In genomic region chr11:113494021-113494546, GRCm38 (mm10) we compare ENCODE assay signal across 27 mouse cellular contexts.
"Had no signal": no experiment of that assay in that cellular context is flagged by ENCODE, and none has a peak within 500 bp of the region (broad histone marks: within the 10 kb centered on the region; RNA-seq: fewer than 3 reads in every experiment).

No protein-coding gene starts in this region.

- H3K4me3 ChIP-seq: gastrocnemius, adult 2 months; heart, embryonic 10.5 days; heart, embryonic 12.5 days; hindbrain, embryonic 10.5 days; hindbrain, embryonic 12.5 days; hindbrain, embryonic 15.5 days; intestine, embryonic 15.5 days; kidney, embryonic 15.5 days; limb, embryonic 10.5 days; limb, embryonic 12.5 days; liver, embryonic 12.5 days had no signal

- H3K27me3 ChIP-seq: heart, embryonic 12.5 days; hindbrain, embryonic 12.5 days; hindbrain, embryonic 15.5 days; intestine, embryonic 15.5 days; kidney, embryonic 15.5 days; limb, embryonic 12.5 days; liver, embryonic 12.5 days had no signal

- H3K9ac ChIP-seq: heart, embryonic 12.5 days; hindbrain, embryonic 12.5 days; hindbrain, embryonic 15.5 days; intestine, embryonic 15.5 days; kidney, embryonic 15.5 days; limb, embryonic 12.5 days; liver, embryonic 12.5 days; liver, embryonic 14.5 days had no signal

- H3K4me1 ChIP-seq: limb, embryonic 10.5 days had no signal

- ATAC-seq: inflammation-experienced regulatory T-cells, adult 6 months; intestine, embryonic 15.5 days; intestine, postnatal 0 days; liver, embryonic 12.5 days had no signal

- H3K27ac ChIP-seq: gastrocnemius, adult 2 months; heart, embryonic 10.5 days; hindbrain, embryonic 10.5 days; hindbrain, embryonic 12.5 days; hindbrain, embryonic 15.5 days; intestine, embryonic 15.5 days; kidney, embryonic 15.5 days; kidney, postnatal 0 days; limb, embryonic 10.5 days; limb, embryonic 12.5 days; liver, embryonic 12.5 days; liver, embryonic 14.5 days had no signal

- H3K36me3 ChIP-seq: heart, embryonic 10.5 days; heart, embryonic 12.5 days; hindbrain, embryonic 10.5 days; hindbrain, embryonic 12.5 days; hindbrain, embryonic 15.5 days; intestine, embryonic 15.5 days; kidney, embryonic 15.5 days; limb, embryonic 10.5 days; limb, embryonic 12.5 days; liver, embryonic 12.5 days had no signal

- H3K4me2 ChIP-seq: heart, embryonic 12.5 days; hindbrain, embryonic 12.5 days; hindbrain, embryonic 15.5 days; intestine, embryonic 15.5 days; kidney, embryonic 15.5 days; limb, embryonic 12.5 days; liver, embryonic 12.5 days had no signal

- H3K9me3 ChIP-seq: heart, embryonic 10.5 days; heart, embryonic 12.5 days; hindbrain, embryonic 10.5 days; hindbrain, embryonic 12.5 days; hindbrain, embryonic 15.5 days; intestine, embryonic 15.5 days; kidney, embryonic 15.5 days; limb, embryonic 10.5 days; limb, embryonic 12.5 days; liver, embryonic 12.5 days had no signal

- DNase-seq: gastrocnemius, adult 2 months; gastrocnemius, postnatal 10 days; gastrocnemius, postnatal 25 days; heart, adult 18-20 months; heart, postnatal 10 days; heart, postnatal 4 days; kidney, adult 2 months; kidney, adult 9 months; kidney, postnatal 14 days; kidney, postnatal 36 days; layer of hippocampus, adult 9-11 months; layer of hippocampus, postnatal 36 days; liver had no signal
